In genomic region chr5:93000060-93000459, GRCm38 (mm10) we compare ENCODE assay signal across 11 mouse cellular contexts. TPM values are rescaled to one million over a fixed set of nuclear protein-coding genes. Genes with fewer than 3 reads are reported as not detected.
A peak's percentile ranks its signal among the peaks of the same experiment; 100 is the strongest.
DNase-seq lines count a peak whose midpoint lies in the region; ATAC-seq and TF ChIP-seq lines count a peak whose summit lies in the region.
"Had no signal": no experiment of that assay in that cellular context is flagged by ENCODE, and none has a peak within 500 bp of the region (broad histone marks: within the 10 kb centered on the region; RNA-seq: fewer than 3 reads in every experiment).

No protein-coding gene starts in this region.

- no peak for ATAC-seq in lung, embryonic 14.5 days (ENCODE audit: insufficient read depth)
- no peak for ATAC-seq in heart, postnatal 0 days (ENCODE audit: insufficient read depth, low read depth)
- ATAC-seq in liver, postnatal 0 days = no peak
- ATAC-seq: midbrain, embryonic 15.5 days had no signal

- no peak overlapping the region for H3K9ac ChIP-seq in lung, embryonic 14.5 days
- no peak overlapping the region for H3K9ac ChIP-seq in heart, postnatal 0 days (replicated peaks; ENCODE audit: low read depth, low read length)
- no peak overlapping the region for H3K9ac ChIP-seq in liver, postnatal 0 days (replicated peaks)
- H3K9ac ChIP-seq: liver, embryonic 14.5 days; midbrain, embryonic 15.5 days had no signal

- no peak for TF ChIP-seq EP300 in heart, postnatal 0 days (IDR thresholded peaks at IDR 0.05; ENCODE audit: low read depth)
- TF ChIP-seq EP300 in liver, postnatal 0 days (IDR thresholded peaks at IDR 0.05; ENCODE audit: low read depth) = no peak

- 55% methylated on average over 6 of the region's 6 CpGs for WGBS in lung, embryonic 14.5 days
- 57% methylated on average over 6 of the region's 6 CpGs for WGBS in heart, postnatal 0 days
- WGBS in liver, postnatal 0 days (ENCODE audit: insufficient replicate concordance) = 66% methylated on average over 6 of the region's 6 CpGs

- no peak for DNase-seq in gastrocnemius, adult 2 months
- no peak for DNase-seq in gastrocnemius, postnatal 14 days
- DNase-seq in lung, embryonic 14.5 days = peak; percentile 35
- DNase-seq in lung, postnatal 36 days = no peak
- no peak for DNase-seq in heart, postnatal 0 days (ENCODE audit: low spot score)
- DNase-seq in liver, postnatal 0 days = no peak
- DNase-seq in retina, postnatal 1 day = no peak
- no peak for DNase-seq in urinary bladder, adult 18-20 months (ENCODE audit: low spot score in 2 of 2)

- H3K36me3 ChIP-seq in lung, embryonic 14.5 days (ENCODE audit: insufficient read depth) = no peaks in the 10 kb centered on the region
- H3K36me3 ChIP-seq in heart, postnatal 0 days (replicated peaks; ENCODE audit: control insufficient read depth, insufficient read depth, low read length) = no peaks in the 10 kb centered on the region
- H3K36me3 ChIP-seq in liver, postnatal 0 days (replicated peaks; ENCODE audit: insufficient read depth, low read length) = no peaks in the 10 kb centered on the region
- H3K36me3 ChIP-seq: G1E; midbrain, embryonic 15.5 days had no signal

- H3K9me3 ChIP-seq in lung, embryonic 14.5 days (ENCODE audit: low read depth, low read length) = no peaks in the 10 kb centered on the region
- no peaks in the 10 kb centered on the region for H3K9me3 ChIP-seq in heart, postnatal 0 days (replicated peaks; ENCODE audit: control insufficient read depth, low read length)
- H3K9me3 ChIP-seq in liver, postnatal 0 days (ENCODE audit: low read length) = no peaks in the 10 kb centered on the region
- H3K9me3 ChIP-seq: G1E; midbrain, embryonic 15.5 days had no signal

- peak overlapping the region; percentile 74 for H3K27ac ChIP-seq in gastrocnemius, adult 2 months
- H3K27ac ChIP-seq in lung, embryonic 14.5 days (ENCODE audit: low read depth) = peak overlapping the region; percentile 98
- H3K27ac ChIP-seq in heart, postnatal 0 days (ENCODE audit: low read depth) = peak overlapping the region; percentile 79
- peak overlapping the region; percentile 18; the same call in 1 of the 2 replicates for H3K27ac ChIP-seq in liver, postnatal 0 days (ENCODE audit: low read depth)
- H3K27ac ChIP-seq: liver, embryonic 14.5 days; midbrain, embryonic 15.5 days had no signal

- no peaks in the 10 kb centered on the region for H3K27me3 ChIP-seq in lung, embryonic 14.5 days (ENCODE audit: insufficient read depth, low read length)
- no peaks in the 10 kb centered on the region for H3K27me3 ChIP-seq in heart, postnatal 0 days (ENCODE audit: control insufficient read depth, insufficient read depth, low read length)
- H3K27me3 ChIP-seq in liver, postnatal 0 days (ENCODE audit: insufficient read depth, low read length) = no peaks in the 10 kb centered on the region
- H3K27me3 ChIP-seq: midbrain, embryonic 15.5 days had no signal

- intact Hi-C loops in gastrocnemius, adult 2 months (cut with DNase I) = loop anchor here (5.0 kb wide), 1 partner anchor 92 kb away; the partner anchor contains the start of gene Sept11
- intact Hi-C loops in gastrocnemius, postnatal 14 days (cut with DNase I; ENCODE audit: low total_unique reads) = no loop called here

- no peak for TF ChIP-seq CTCF in gastrocnemius, adult 2 months (IDR thresholded peaks at IDR 0.05)
- TF ChIP-seq CTCF in lung, embryonic 14.5 days (IDR thresholded peaks at IDR 0.05; ENCODE audit: low read depth) = no peak
- no peak for TF ChIP-seq CTCF in heart, postnatal 0 days (IDR thresholded peaks at IDR 0.05; ENCODE audit: low read depth)
- TF ChIP-seq CTCF in liver, postnatal 0 days (IDR thresholded peaks at IDR 0.05; ENCODE audit: low read depth) = no peak

- no peak overlapping the region for H3K4me3 ChIP-seq in gastrocnemius, adult 2 months
- no peak overlapping the region for H3K4me3 ChIP-seq in lung, embryonic 14.5 days (ENCODE audit: low read depth, low read length)
- no peak overlapping the region for H3K4me3 ChIP-seq in heart, postnatal 0 days (ENCODE audit: low read depth, low read length)
- no peak overlapping the region for H3K4me3 ChIP-seq in liver, postnatal 0 days (ENCODE audit: low read depth, low read length)
- H3K4me3 ChIP-seq: midbrain, embryonic 15.5 days had no signal

- peaks cover 24% of the 10 kb centered on the region for H3K4me1 ChIP-seq in lung, embryonic 14.5 days (ENCODE audit: insufficient read depth)
- peaks cover 5% of the 10 kb centered on the region; the same call in 1 of the 2 replicates for H3K4me1 ChIP-seq in heart, postnatal 0 days (ENCODE audit: control insufficient read depth, insufficient read depth)
- H3K4me1 ChIP-seq in liver, postnatal 0 days (ENCODE audit: insufficient read depth) = peaks cover 5% of the 10 kb centered on the region
- H3K4me1 ChIP-seq: midbrain, embryonic 15.5 days had no signal

- no peak overlapping the region for H3K4me2 ChIP-seq in lung, embryonic 14.5 days
- no peak overlapping the region for H3K4me2 ChIP-seq in heart, postnatal 0 days (ENCODE audit: low read depth, low read length)
- H3K4me2 ChIP-seq in liver, postnatal 0 days (ENCODE audit: low read depth, low read length) = no peak overlapping the region
- H3K4me2 ChIP-seq: midbrain, embryonic 15.5 days had no signal

RNA-seq across cellular contexts. Expression of gene Sowahb, which starts 44.8 kb away (rescaled TPM):
- total RNA-seq in gastrocnemius, adult 2 months (2021) = not detected
- total RNA-seq in gastrocnemius, postnatal 14 days (2021) = not detected
- 1.8 and 2.0 TPM in 2 replicates for polyA plus RNA-seq in lung, embryonic 14.5 days (2014; fragmentation: Nextera tagmentation; extraction: Ambion mirVana)
- not detected in 2 replicates for total RNA-seq in heart, postnatal 0 days (2014; rRNA removed; ENCODE audit: low replicate concordance)
- polyA plus RNA-seq in heart, postnatal 0 days (2015; fragmentation: Nextera tagmentation; extraction: Ambion mirVana) = not detected in 2 replicates
- 1.8 and 3.9 TPM in 2 replicates for polyA plus RNA-seq in liver, postnatal 0 days (2015; fragmentation: Nextera tagmentation; extraction: Ambion mirVana)
- polyA plus RNA-seq: G1E had no signal

Comparison
In these comparisons a context has a peak if more than half of its experiments do, and no peak if none do; other contexts are left out.
1. H3K27ac ChIP-seq: peak in every context shown above with its lines; median percentile 98 in lung, embryonic 14.5 days; 79 in heart, postnatal 0 days; 74 in gastrocnemius, adult 2 months; 18 in liver, postnatal 0 days.